Mouse (Mus musculus): Measurements from ENCODE around the gene Foxn4. TPM values are rescaled to one million over a fixed set of nuclear protein-coding genes. Genes with fewer than 3 reads are reported as not detected.

Gene Foxn4
- polyA plus RNA-seq, 1 experiment from 2014 or later, result 0.62 TPM

- Histone ChIP-seq H3K27me3 (replicated peaks) (peaks cover 58% of the 10 kb centered on the region), H3K9ac (no peak overlapping the region), H3K27ac (no peak overlapping the region), H3K36me3 (no peaks in the 10 kb centered on the region), H3K4me1 (peaks cover 7% of the 10 kb centered on the region; the same call in 1 of the 2 replicates), H3K9me3 (no peaks in the 10 kb centered on the region), H3K4me3 (no peak overlapping the region), H3K4me2 (replicated peaks) (no peak overlapping the region)
- WGBS, result 57% methylated on average over 3 of the region's 3 CpGs
- ATAC-seq (ENCODE audit: low FRiP score, low read depth), result no peak
Observed at GRCm38 (mm10) chr5:114290004-114290403, 16.4 kb upstream of the Foxn4 start.

- Histone ChIP-seq H3K27me3 (replicated peaks) (peaks cover 53% of the 10 kb centered on the region), H3K36me3 (no peaks in the 10 kb centered on the region), H3K27ac (no peak within 1 kb of the TSS), H3K4me1 (peaks cover 7% of the 10 kb centered on the region; the same call in 1 of the 2 replicates), H3K9me3 (no peaks in the 10 kb centered on the region), H3K9ac (no peak within 1 kb of the TSS), H3K4me3 (no peak within 1 kb of the TSS), H3K4me2 (replicated peaks) (no peak within 1 kb of the TSS)
- ATAC-seq (ENCODE audit: low FRiP score, low read depth), result no peak
- WGBS, result 53% methylated on average over 13 of the region's 13 CpGs
Observed at GRCm38 (mm10) chr5:114288874-114289273, 15.3 kb upstream of the Foxn4 start, which contains the start of gene Myo1h. TSS of gene Myo1h (plus strand) at chr5:114289166.

- no peak overlapping the region for H3K4me3 ChIP-seq
- no peak overlapping the region for H3K27ac ChIP-seq
- no peaks in the 10 kb centered on the region for H3K9me3 ChIP-seq
- no peak overlapping the region for H3K4me2 ChIP-seq (replicated peaks)
- no peaks in the 10 kb centered on the region for H3K36me3 ChIP-seq
- H3K27me3 ChIP-seq (replicated peaks), result peaks cover 54% of the 10 kb centered on the region
- H3K4me1 ChIP-seq, result peaks cover 7% of the 10 kb centered on the region; the same call in 1 of the 2 replicates
- WGBS, result 86% methylated on average over 5 of the region's 5 CpGs
- no peak for ATAC-seq (ENCODE audit: low FRiP score, low read depth)
- H3K9ac ChIP-seq, result no peak overlapping the region
Observed at GRCm38 (mm10) chr5:114288396-114288795, 14.8 kb upstream of the Foxn4 start.

- H3K27ac ChIP-seq, result no peak overlapping the region
- 85% methylated on average over 16 of the region's 16 CpGs for WGBS
- no peak overlapping the region for H3K9ac ChIP-seq
- no peak overlapping the region for H3K4me3 ChIP-seq
- H3K27me3 ChIP-seq (replicated peaks), result peaks cover 56% of the 10 kb centered on the region
- no peak for ATAC-seq (ENCODE audit: low FRiP score, low read depth)
- H3K36me3 ChIP-seq, result no peaks in the 10 kb centered on the region
- no peak overlapping the region for H3K4me2 ChIP-seq (replicated peaks)
- H3K4me1 ChIP-seq, result peaks cover 7% of the 10 kb centered on the region; the same call in 1 of the 2 replicates
- no peaks in the 10 kb centered on the region for H3K9me3 ChIP-seq
Observed at GRCm38 (mm10) chr5:114286872-114287571, 13.4 kb upstream of the Foxn4 start.

- Histone ChIP-seq H3K27me3 (replicated peaks) (peaks cover 60% of the 10 kb centered on the region), H3K4me2 (replicated peaks) (no peak overlapping the region), H3K9me3 (no peaks in the 10 kb centered on the region), H3K27ac (no peak overlapping the region), H3K9ac (no peak overlapping the region), H3K4me3 (no peak overlapping the region), H3K4me1 (peaks cover 7% of the 10 kb centered on the region; the same call in 1 of the 2 replicates), H3K36me3 (no peaks in the 10 kb centered on the region)
- no peak for ATAC-seq (ENCODE audit: low FRiP score, low read depth)
- WGBS, result 80% methylated on average over 4 of the region's 4 CpGs
Observed at GRCm38 (mm10) chr5:114286102-114286501, 12.5 kb upstream of the Foxn4 start.

GRCm38 (mm10) chr5:114285398-114285700 is 11.7 kb upstream of the Foxn4 start:
- no peak overlapping the region for H3K4me3 ChIP-seq
- peaks cover 7% of the 10 kb centered on the region; the same call in 1 of the 2 replicates for H3K4me1 ChIP-seq
- 96% methylated on average over 3 of the region's 3 CpGs for WGBS
- H3K9me3 ChIP-seq, result no peaks in the 10 kb centered on the region
- ATAC-seq (ENCODE audit: low FRiP score, low read depth), result no peak
- peaks cover 58% of the 10 kb centered on the region for H3K27me3 ChIP-seq (replicated peaks)
- H3K4me2 ChIP-seq (replicated peaks), result no peak overlapping the region
- no peaks in the 10 kb centered on the region for H3K36me3 ChIP-seq
- H3K27ac ChIP-seq, result no peak overlapping the region
- no peak overlapping the region for H3K9ac ChIP-seq

- no peak overlapping the region for H3K4me2 ChIP-seq (replicated peaks)
- peaks cover 2% of the 10 kb centered on the region; the same call in 1 of the 2 replicates for H3K4me1 ChIP-seq
- no peak overlapping the region for H3K9ac ChIP-seq
- H3K36me3 ChIP-seq, result no peaks in the 10 kb centered on the region
- H3K27ac ChIP-seq, result no peak overlapping the region
- WGBS, result 73% methylated on average over 13 of the region's 13 CpGs
- H3K4me3 ChIP-seq, result no peak overlapping the region
- H3K27me3 ChIP-seq (replicated peaks), result peaks cover 53% of the 10 kb centered on the region
- H3K9me3 ChIP-seq, result no peaks in the 10 kb centered on the region
- ATAC-seq (ENCODE audit: low FRiP score, low read depth), result no peak
Observed at GRCm38 (mm10) chr5:114284604-114285397, 11.2 kb upstream of the Foxn4 start.

- Histone ChIP-seq H3K9me3 (no peaks in the 10 kb centered on the region), H3K9ac (no peak overlapping the region), H3K27ac (no peak overlapping the region), H3K4me3 (no peak overlapping the region), H3K4me1 (0 out of 2 replicates have a peak, but pooled peaks cover 5% of the 10 kb centered on the region), H3K27me3 (replicated peaks) (peaks cover 49% of the 10 kb centered on the region), H3K36me3 (no peaks in the 10 kb centered on the region), H3K4me2 (replicated peaks) (no peak overlapping the region)
- ATAC-seq (ENCODE audit: low FRiP score, low read depth), result no peak
- 46% methylated on average over 6 of the region's 6 CpGs for WGBS
Observed at GRCm38 (mm10) chr5:114282346-114282745, 8.7 kb upstream of the Foxn4 start.

GRCm38 (mm10) chr5:114279382-114280143 is 6.0 kb upstream of the Foxn4 start:
- Histone ChIP-seq H3K9me3 (no peaks in the 10 kb centered on the region), H3K4me3 (no peak overlapping the region), H3K27ac (no peak overlapping the region), H3K4me2 (replicated peaks) (peak overlapping the region; percentile 16; the same call in 1 of the 2 replicates), H3K4me1 (peaks cover 12% of the 10 kb centered on the region; the same call in 1 of the 2 replicates), H3K27me3 (replicated peaks) (peaks cover 66% of the 10 kb centered on the region), H3K36me3 (no peaks in the 10 kb centered on the region), H3K9ac (no peak overlapping the region)
- WGBS, result 23% methylated on average over 12 of the region's 12 CpGs
- ATAC-seq (ENCODE audit: low FRiP score, low read depth), result peak; percentile 53; the same call in 1 of the 2 replicates

GRCm38 (mm10) chr5:114275991-114276390 is 2.4 kb upstream of the Foxn4 start:
- H3K36me3 ChIP-seq, result no peaks in the 10 kb centered on the region
- no peak overlapping the region for H3K4me2 ChIP-seq (replicated peaks)
- no peak overlapping the region for H3K27ac ChIP-seq
- ATAC-seq (ENCODE audit: low FRiP score, low read depth), result no peak
- peaks cover 26% of the 10 kb centered on the region for H3K4me1 ChIP-seq
- H3K27me3 ChIP-seq (replicated peaks), result peaks cover 83% of the 10 kb centered on the region
- H3K9me3 ChIP-seq, result no peaks in the 10 kb centered on the region
- no peak overlapping the region for H3K4me3 ChIP-seq
- no peak overlapping the region for H3K9ac ChIP-seq
- 22% methylated on average over 16 of the region's 16 CpGs for WGBS

GRCm38 (mm10) chr5:114275339-114275738 is 1.7 kb upstream of the Foxn4 start:
- H3K4me2 ChIP-seq (replicated peaks), result no peak overlapping the region
- H3K9ac ChIP-seq, result no peak overlapping the region
- WGBS, result 13% methylated on average over 8 of the region's 8 CpGs
- no peak overlapping the region for H3K27ac ChIP-seq
- no peak overlapping the region for H3K4me3 ChIP-seq
- no peak for ATAC-seq (ENCODE audit: low FRiP score, low read depth)
- no peaks in the 10 kb centered on the region for H3K36me3 ChIP-seq
- H3K27me3 ChIP-seq (replicated peaks), result peaks cover 85% of the 10 kb centered on the region
- peaks cover 26% of the 10 kb centered on the region for H3K4me1 ChIP-seq
- H3K9me3 ChIP-seq, result no peaks in the 10 kb centered on the region

GRCm38 (mm10) chr5:114269984-114270383 is 3.6 kb downstream of the Foxn4 start:
- WGBS, result 13% methylated on average over 12 of the region's 12 CpGs
- H3K4me1 ChIP-seq, result peaks cover 22% of the 10 kb centered on the region
- no peak overlapping the region for H3K9ac ChIP-seq
- H3K27me3 ChIP-seq (replicated peaks), result peaks cover 86% of the 10 kb centered on the region
- ATAC-seq (ENCODE audit: low FRiP score, low read depth), result no peak
- H3K36me3 ChIP-seq, result no peaks in the 10 kb centered on the region
- H3K9me3 ChIP-seq, result no peaks in the 10 kb centered on the region
- H3K4me3 ChIP-seq, result no peak overlapping the region
- H3K4me2 ChIP-seq (replicated peaks), result no peak overlapping the region
- H3K27ac ChIP-seq, result no peak overlapping the region
